In the genomic region with DNA sequence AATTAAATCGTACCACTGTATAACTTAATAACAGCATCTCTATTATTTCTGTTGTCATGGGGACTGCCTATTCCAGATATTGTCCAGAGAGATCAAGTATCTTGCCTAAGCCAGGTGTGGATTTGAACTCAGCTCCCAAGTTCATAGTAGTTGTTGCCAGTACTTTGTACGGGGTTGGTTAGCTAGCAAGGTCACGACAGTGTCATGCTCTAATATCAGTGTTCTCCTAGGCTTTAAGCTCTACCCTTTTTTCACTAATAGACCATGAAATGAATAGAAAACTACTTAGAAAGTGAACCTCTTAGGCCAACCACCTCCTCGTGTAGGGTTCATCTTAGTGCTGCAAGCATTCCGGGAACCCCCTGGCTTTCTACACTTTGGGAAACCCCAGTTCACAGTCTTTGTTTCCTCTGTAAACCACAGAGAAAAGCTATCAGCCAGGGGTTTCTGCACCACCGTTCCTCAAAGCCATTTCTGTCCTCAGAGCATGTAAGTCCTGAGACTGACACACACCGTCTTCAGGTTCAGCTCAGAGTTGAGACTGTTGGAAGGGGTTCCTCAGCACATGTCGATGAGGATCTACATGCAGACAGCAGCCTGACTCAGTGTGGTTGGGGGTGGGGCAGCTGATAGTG, we compare ENCODE assay signal across 1 mouse cellular context.
TF ChIP-seq lines count a peak whose summit lies in the region.

No protein-coding gene starts in this region.

TF ChIP-seq in CH12.LX, 34 proteins besides CTCF, POLR2A, EP300 and RAD21 (continued from another document):
- TF ChIP-seq ELF1 (IDR thresholded peaks at IDR 0.05; ENCODE audit: low read depth, low read length) = 0 out of 2 replicates have a peak, but pooled peaks have one; percentile 23
- TF ChIP-seq MYC (IDR thresholded peaks at IDR 0.05; ENCODE audit: low read depth, low read length) = peak; percentile 90
